Mouse (Mus musculus) heart, postnatal 25 days (tissue): ENCODE results near the gene Ippk. TPM values are rescaled to one million over a fixed set of nuclear protein-coding genes. Genes with fewer than 3 reads are reported as not detected.

Experiments used
- DNase-seq: peaks from one replicate; pipeline ENCODE4 v3.0.0; 2022; ENCODE audit warnings: low spot score
- intact Hi-C: fragments of 180-260 bp; cut with DNase I; formaldehyde crosslinking; loops from one replicate; pipeline ENCODE4 v1.15.1; 2025
- total RNA-seq, 2 experiments: library from RNA; stranded (reverse); gene quantifications; 2 replicates each; pipeline ENCODE4 v1.2.3; 2021

The Ippk gene
- total RNA-seq, 2 experiments from 2014 or later: 5.6 to 6.4 TPM

DNA sequence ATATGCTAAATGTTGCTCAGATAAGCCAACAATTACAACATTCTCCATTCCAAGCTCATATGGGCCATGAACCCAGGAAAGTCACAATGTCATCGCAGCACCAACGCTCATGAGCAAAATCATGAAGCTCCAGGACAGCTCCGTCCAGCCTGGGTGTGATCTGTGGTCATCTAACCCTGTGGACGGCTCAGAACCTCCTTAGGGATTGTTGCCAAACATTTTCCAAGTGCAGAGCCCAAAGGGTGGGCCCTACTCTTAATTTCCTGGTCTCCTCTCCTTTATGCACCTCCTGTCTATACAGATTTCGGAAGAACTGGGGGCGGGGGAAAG is 51.6 kb downstream of the Ippk start:
- intact Hi-C loops: loop anchor here (5.0 kb wide), 1 partner anchor 75 kb away; no protein-coding TSS in a partner anchor
- no peak for DNase-seq

GRCm38 (mm10) chr13:49477887-49478286 is 56.8 kb downstream of the Ippk start:
- intact Hi-C loops: no loop called here
- no peak for DNase-seq

DNA sequence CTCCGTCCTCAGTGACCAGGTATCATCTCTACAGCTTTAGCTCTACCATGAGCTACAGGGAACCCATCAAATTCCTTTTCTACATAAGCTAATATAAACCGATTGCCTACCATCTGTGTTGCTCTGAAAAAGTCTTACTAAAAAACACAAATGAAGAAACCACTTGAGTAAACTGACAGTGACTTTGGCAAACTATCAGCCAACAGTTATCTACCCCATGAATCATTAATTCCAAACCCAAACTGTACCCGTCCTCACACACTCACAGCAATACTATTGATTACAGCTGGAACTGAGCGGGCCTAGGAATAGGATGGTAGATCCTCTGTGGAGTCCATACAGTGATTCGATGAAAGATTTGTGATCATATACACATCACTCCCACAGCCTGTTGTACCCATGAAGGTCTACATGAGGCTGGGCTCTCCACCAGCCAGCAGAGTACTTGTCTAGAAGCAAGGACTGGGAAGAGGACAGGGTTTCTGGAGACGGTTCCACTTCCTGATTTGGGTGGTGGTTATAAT is 57.9 kb downstream of the Ippk start:
- intact Hi-C loops: no loop called here

GRCm38 (mm10) chr13:49479399-49479798 is 58.4 kb downstream of the Ippk start:
- intact Hi-C loops: no loop called here
- DNase-seq: peak; percentile 31

More for the DNA sequence above, 57.9 kb downstream of the Ippk start:
- DNase-seq: no peak

- intact Hi-C loops: loop anchor here (1.0 kb wide), 1 partner anchor 21 kb away; no protein-coding TSS in a partner anchor
- peak; percentile 85 for DNase-seq
These were observed 59.0 kb downstream of the Ippk start for GRCm38 (mm10) chr13:49480057-49480456.

DNA sequence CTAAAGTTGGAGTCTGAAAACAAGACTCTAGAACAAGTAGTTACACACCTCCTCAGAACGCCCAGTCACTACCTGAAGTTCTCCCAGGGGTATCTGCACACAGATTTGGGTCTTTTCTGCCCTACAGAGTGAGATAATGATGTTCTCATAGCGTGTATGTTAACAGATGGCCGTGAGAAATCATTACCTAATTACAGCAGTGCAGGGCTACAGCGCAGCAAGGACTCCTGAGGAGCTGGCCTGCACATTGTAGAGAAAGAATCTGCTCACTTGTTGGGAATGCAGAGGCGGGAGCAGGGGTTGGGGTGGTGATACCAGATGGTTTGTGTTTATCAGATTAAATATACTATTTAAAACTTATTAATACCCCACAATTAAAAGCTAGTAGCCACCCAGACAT is 59.5 kb downstream of the Ippk start:
- DNase-seq: no peak
- intact Hi-C loops: loop anchor here (1.0 kb wide), 1 partner anchor 21 kb away; no protein-coding TSS in a partner anchor

- intact Hi-C loops: no loop called here
- DNase-seq: no peak
These were observed 64.3 kb downstream of the Ippk start for GRCm38 (mm10) chr13:49485388-49485787.

- no peak for DNase-seq
These were observed 71.6 kb downstream of the Ippk start, which contains the start of gene Tes3-ps for GRCm38 (mm10) chr13:49492376-49493368. Gene Tes3-ps, plus strand, starts transcription at chr13:49493318.

GRCm38 (mm10) chr13:49504510-49504909 is 83.5 kb downstream of the Ippk start, which contains the start of gene Ecm2:
Gene Ecm2, plus strand, starts transcription at chr13:49504810.
- intact Hi-C loops: loop anchor here (10.0 kb wide), 1 partner anchor 160 kb away; the partner anchor contains the start of gene Bicd2
- DNase-seq: no peak

More at GRCm38 (mm10) chr13:49492376-49493368, 71.6 kb downstream of the Ippk start, which contains the start of gene Tes3-ps:
- intact Hi-C loops: no loop called here

DNA sequence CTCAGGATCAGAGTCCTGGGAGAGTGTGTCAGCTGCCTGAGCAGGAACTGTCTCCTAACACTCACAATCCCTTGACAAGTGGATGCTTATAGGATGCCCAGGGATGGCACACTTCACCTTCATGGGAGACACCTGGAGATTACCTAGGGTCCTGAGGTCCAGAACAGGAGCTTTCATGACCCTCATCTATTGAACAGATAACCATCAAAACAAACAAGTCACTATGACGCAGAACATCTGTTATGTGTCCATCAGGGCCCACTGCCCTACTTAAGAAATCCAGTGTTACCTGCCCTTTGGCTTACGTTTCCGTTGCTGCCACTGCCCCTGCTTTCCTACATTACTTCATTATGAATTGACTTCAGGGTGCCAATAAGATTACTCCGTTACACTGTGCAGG is 84.7 kb downstream of the Ippk start:
- intact Hi-C loops: loop anchor here (10.0 kb wide), 1 partner anchor 161 kb away; the partner anchor contains the start of gene Bicd2
- no peak for DNase-seq

DNA sequence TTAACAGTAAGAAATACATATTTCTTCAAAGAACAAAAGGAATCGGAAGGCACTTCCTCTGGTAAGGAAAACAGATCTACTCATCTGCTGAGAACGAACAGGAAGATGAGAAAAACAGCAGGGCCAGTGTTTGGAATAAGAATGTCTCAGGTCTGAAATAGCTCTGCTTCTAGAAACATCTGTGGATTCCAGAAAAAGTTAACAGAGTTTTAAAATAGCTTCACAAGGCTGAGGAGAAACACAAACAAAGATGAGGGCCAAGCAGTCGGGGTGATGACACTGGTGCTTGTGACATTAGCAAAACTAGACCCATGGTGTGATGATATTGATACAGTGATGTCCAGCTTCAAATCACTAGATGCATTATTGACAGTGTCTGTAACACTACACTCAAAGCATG is 86.1 kb downstream of the Ippk start:
- intact Hi-C loops: loop anchor here (10.0 kb wide), 1 partner anchor 162 kb away; the partner anchor contains the start of gene Bicd2
- DNase-seq: no peak

Other genes starting within 250 kb of the Ippk start
- 100 to 1,000 TPM; 101 to 109 TPM for gene Ninj1, start 233.8 kb upstream of the Ippk start, total RNA-seq
- 100 to 1,000 TPM; 152 to 154 TPM for gene Card19, start 205.2 kb upstream of the Ippk start, total RNA-seq
- under 1 TPM; 0.70 to 0.87 TPM for gene Susd3, start 172.5 kb upstream of the Ippk start, total RNA-seq
- gene Fgd3, start 100.9 kb upstream of the Ippk start, total RNA-seq: 1 to 10 TPM in 1 of 2 experiments, under 1 TPM in 1; 0.91 to 1.2 TPM
- gene Bicd2, start 79.7 kb upstream of the Ippk start, total RNA-seq: 10 to 100 TPM; 74.7 to 76.9 TPM
- gene Tes3-ps, start 72.1 kb downstream of the Ippk start, total RNA-seq: 1 to 10 TPM; 1.5 TPM
- gene Ecm2, start 83.6 kb downstream of the Ippk start, total RNA-seq: 10 to 100 TPM; 15.1 to 16.1 TPM
- gene Aspn, start 123.2 kb downstream of the Ippk start, total RNA-seq: 10 to 100 TPM; 24.0 to 28.6 TPM
- 1 to 10 TPM in 1 of 2 experiments, under 1 TPM in 1; 0.84 to 1.5 TPM for gene Omd, start 161.2 kb downstream of the Ippk start, total RNA-seq
- gene Ogn, start 186.8 kb downstream of the Ippk start, total RNA-seq: 10 to 100 TPM; 85.5 to 89.3 TPM
- gene Cenpp, start 231.5 kb downstream of the Ippk start, total RNA-seq: 1 to 10 TPM; 1.8 to 2.4 TPM
- gene Nol8, start 231.8 kb downstream of the Ippk start, total RNA-seq: 10 to 100 TPM; 14.9 to 16.9 TPM